Mouse (Mus musculus) megakaryocyte, embryonic 14.5 days (primary cell): ENCODE results near the gene Gm20388.

Experiments used
- FLI1 ChIP-seq: IDR thresholded peaks from 2 replicates; pipeline ENCODE4 v1.6.1; 2012; ENCODE audit warnings: low read length, inconsistent platforms, mixed read lengths
- GATA1 ChIP-seq: IDR thresholded peaks from 3 replicates; pipeline ENCODE4 v1.6.1; 2012; ENCODE audit warnings: mixed read lengths, low read length, inconsistent platforms, borderline replicate concordance

DNA sequence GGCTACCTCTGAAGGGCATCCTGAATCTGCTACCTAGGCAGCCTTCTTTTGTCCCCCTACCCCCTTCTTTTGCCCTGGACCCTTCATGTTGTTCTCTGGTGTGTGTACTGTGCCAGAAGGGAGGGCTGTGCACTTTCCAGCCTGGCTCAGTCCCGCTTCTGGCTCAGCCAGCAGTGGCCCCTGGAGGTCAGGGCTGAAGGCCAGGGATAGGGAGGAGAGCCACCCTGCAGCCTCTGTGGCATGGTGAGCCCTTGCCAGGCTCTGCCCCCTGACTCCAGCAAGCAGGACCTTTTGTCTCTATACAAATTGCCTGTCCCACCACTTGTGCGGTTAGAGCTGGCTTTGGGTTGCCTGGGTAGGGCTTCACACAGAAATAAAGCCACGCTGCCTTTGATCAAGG is 403.0 kb downstream of the Gm20388 start:
- TF ChIP-seq FLI1: no peak
- TF ChIP-seq GATA1: no peak
